Mouse (Mus musculus) liver, postnatal 0 days (tissue): ENCODE results near the gene Mapk10. TPM values are rescaled to one million over a fixed set of nuclear protein-coding genes. Genes with fewer than 3 reads are reported as not detected.

Experiments
- ATAC-seq: fragments of 200-750 bp; cut with Nextera tagmentation; 2 replicates; pipeline ENCODE4 v1.8.0; 2017; ENCODE audit warnings: mild to moderate bottlenecking, moderate library complexity
- DNase-seq: peaks from one replicate; pipeline ENCODE4 v3.0.0-alpha.2; 2016
- H3K27ac ChIP-seq: fragments of 300-500 bp; sonication (generic); 2 replicates; pipeline ENCODE4 v1.5.1; 2014; ENCODE audit warnings: antibody characterized with exemption, moderate library complexity, mild to moderate bottlenecking, low read depth
- H3K27me3 ChIP-seq: fragments of 300-500 bp; sonication (generic); 2 replicates; pipeline ENCODE4 v1.6.1; 2014; ENCODE audit warnings: low read length, control low read depth, mixed read lengths; ENCODE audit not compliant: insufficient read depth
- H3K36me3 ChIP-seq: fragments of 300-500 bp; sonication (generic); replicated peaks from 2 replicates; pipeline ENCODE4 v1.6.1; 2014; ENCODE audit warnings: mild to moderate bottlenecking, control low read depth, low read length, moderate library complexity, mixed read lengths; ENCODE audit not compliant: insufficient read depth
- H3K4me1 ChIP-seq: fragments of 300-500 bp; sonication (generic); 2 replicates; pipeline ENCODE4 v1.6.1; 2014; ENCODE audit warnings: antibody characterized with exemption, mild to moderate bottlenecking, control low read depth; ENCODE audit not compliant: insufficient read depth
- H3K4me2 ChIP-seq: fragments of 300-500 bp; sonication (generic); 2 replicates; pipeline ENCODE4 v1.6.1; 2014; ENCODE audit warnings: low read depth, mild to moderate bottlenecking, low read length, moderate library complexity, mixed read lengths
- H3K4me3 ChIP-seq: fragments of 300-500 bp; sonication (generic); 2 replicates; pipeline ENCODE4 v1.5.1; 2014; ENCODE audit warnings: low read depth, low read length
- H3K9ac ChIP-seq: fragments of 300-500 bp; sonication (generic); replicated peaks from 2 replicates; pipeline ENCODE4 v1.6.1; 2014; ENCODE audit warnings: mild to moderate bottlenecking, moderate library complexity
- H3K9me3 ChIP-seq: fragments of 300-500 bp; sonication (generic); 2 replicates; pipeline ENCODE4 v1.6.1; 2016; ENCODE audit warnings: mild to moderate bottlenecking, control low read depth, low read length, mixed read lengths
- CTCF ChIP-seq: sonication (generic); IDR thresholded peaks from 2 replicates; pipeline ENCODE4 v1.5.1; 2016; ENCODE audit warnings: antibody characterized with exemption, low read depth
- EP300 ChIP-seq: IDR thresholded peaks from 2 replicates; pipeline ENCODE4 v1.6.1; 2016; ENCODE audit warnings: antibody characterized with exemption, low read depth, mild to moderate bottlenecking
- WGBS: fragments of 180-500 bp; shearing (Covaris S2); extraction: QIAGEN DNeasy Blood & Tissue Kit; methylation state at CpG from one replicate; pipeline ENCODE4 v1.1.7; 2014; ENCODE audit not compliant: insufficient replicate concordance; 5-methylcytosine and 5-hydroxymethylcytosine counted together
- polyA plus RNA-seq: library from polyadenylated mRNA; unstranded; fragments of >200 nt; fragmentation: Nextera tagmentation; extraction: Ambion mirVana; gene quantifications from 2 replicates; pipeline ENCODE4 v1.2.1, GENCODE M21; 2015

Mapk10 gene
- polyA plus RNA-seq, 1 experiment from 2014 or later = not detected

DNA sequence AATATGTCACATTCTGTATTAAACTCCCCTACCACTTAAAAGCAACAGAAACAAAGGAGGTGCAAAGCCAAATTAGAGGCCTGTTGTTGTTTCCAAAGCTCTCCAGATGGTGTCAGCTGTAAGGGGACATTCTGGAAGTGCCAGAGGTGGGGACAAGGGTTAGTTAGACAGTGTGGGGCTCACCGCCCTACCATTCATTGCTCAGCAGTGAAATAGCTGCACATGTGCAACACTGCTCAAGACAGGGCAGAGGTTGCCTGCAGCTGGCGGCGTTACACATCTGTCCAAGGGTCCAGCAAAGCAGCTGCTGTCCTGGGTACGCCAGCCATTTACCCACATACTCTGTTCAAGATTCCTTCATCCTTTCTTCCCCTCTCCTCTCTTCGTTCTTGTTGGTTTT, 342.9 kb downstream of the Mapk10 start:
- ATAC-seq (no peak), DNase-seq (no peak)
- Histone ChIP-seq H3K36me3 (no peaks in the 10 kb centered on the region), H3K4me1 (no peaks in the 10 kb centered on the region), H3K27ac (no peak overlapping the region), H3K9me3 (no peaks in the 10 kb centered on the region), H3K27me3 (no peaks in the 10 kb centered on the region), H3K4me3 (no peak overlapping the region), H3K9ac (no peak overlapping the region), H3K4me2 (no peak overlapping the region)
- 59% methylated on average over 5 of the region's 5 CpGs for WGBS
- TF ChIP-seq EP300 (no peak), CTCF (no peak)

DNA sequence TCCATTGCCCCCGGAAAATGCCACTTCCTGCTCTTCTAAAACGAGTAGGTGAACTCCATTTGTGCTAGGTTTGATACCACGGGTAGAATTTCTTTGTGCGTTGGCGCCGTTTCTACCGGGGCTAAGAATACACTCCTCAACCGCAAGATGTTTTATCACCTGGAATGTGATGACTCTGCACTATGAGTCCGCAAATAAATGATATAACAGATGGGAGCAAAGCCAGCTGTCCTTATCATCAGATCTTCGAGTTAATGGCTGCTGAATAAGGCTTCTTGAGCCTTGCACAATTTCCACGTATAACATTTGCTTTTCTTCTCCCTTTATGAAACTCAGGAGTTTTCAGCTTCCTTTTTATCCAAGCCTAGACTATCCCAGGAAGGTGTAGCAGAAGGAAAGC, 351.4 kb downstream of the Mapk10 start:
- Histone ChIP-seq H3K9me3 (no peaks in the 10 kb centered on the region), H3K4me1 (no peaks in the 10 kb centered on the region), H3K36me3 (no peaks in the 10 kb centered on the region), H3K9ac (no peak overlapping the region), H3K27ac (no peak overlapping the region), H3K4me2 (no peak overlapping the region), H3K4me3 (no peak overlapping the region), H3K27me3 (no peaks in the 10 kb centered on the region)
- WGBS = 76% methylated on average over 11 of the region's 11 CpGs
- TF ChIP-seq CTCF = no peak
- no peak for TF ChIP-seq EP300
- no peak for DNase-seq
- no peak for ATAC-seq

DNA sequence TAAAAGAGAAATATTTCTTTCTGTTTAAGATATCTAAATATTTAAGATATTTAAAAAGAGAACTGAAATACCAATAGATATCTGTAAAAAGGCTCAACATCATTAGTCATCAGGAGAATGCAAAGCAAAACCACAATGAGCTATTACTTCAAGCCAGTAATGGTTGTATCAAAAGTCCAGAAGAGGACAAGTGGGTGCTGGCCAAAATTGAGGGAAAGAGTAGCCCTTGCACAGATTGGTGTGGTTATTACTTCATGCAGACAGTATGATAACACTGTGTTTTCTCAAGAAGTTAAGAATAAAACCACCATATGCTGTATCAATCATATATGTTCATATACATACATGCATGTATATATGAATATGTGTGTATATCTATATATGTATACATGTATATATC, 353.1 kb downstream of the Mapk10 start:
- TF ChIP-seq EP300 (no peak), CTCF (no peak)
- Histone ChIP-seq H3K27ac (no peak overlapping the region), H3K4me2 (no peak overlapping the region), H3K9me3 (no peaks in the 10 kb centered on the region), H3K9ac (no peak overlapping the region), H3K4me3 (no peak overlapping the region), H3K36me3 (no peaks in the 10 kb centered on the region), H3K4me1 (no peaks in the 10 kb centered on the region), H3K27me3 (no peaks in the 10 kb centered on the region)
- ATAC-seq (no peak), DNase-seq (no peak)

Other genes with a start within 250 kb of the Mapk10 start
- 0.38 and 0.43 TPM in 2 replicates for gene Ptpn13, start 213.9 kb upstream of the Mapk10 start, polyA plus RNA-seq